17 mouse cellular contexts compared by ENCODE assay signal in the genomic region with DNA sequence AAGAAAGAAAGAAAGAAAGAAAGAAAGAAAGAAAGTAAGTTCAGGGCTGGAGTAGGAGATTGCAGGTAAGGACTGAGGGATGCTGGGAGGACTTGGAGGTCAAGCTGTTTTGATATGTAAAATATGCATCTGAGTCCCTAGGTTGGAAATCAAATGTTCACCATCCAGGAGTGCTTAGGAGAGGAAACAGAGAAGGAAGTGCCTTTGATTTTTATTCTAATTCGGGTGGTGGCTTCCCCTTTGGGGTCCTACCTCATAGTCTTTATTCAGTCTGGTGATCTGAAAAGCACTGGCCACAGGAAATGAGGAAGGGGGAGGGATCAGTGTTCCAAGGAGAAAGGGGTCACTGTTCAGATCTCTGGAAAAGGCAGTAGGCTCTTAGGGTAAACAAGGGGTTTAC.
"Had no signal": no experiment of that assay in that cellular context is flagged by ENCODE, and none has a peak within 500 bp of the region (broad histone marks: within the 10 kb centered on the region; RNA-seq: fewer than 3 reads in every experiment).

No protein-coding gene starts in this region.

- H3K4me2 ChIP-seq: lung, embryonic 15.5 days; midbrain, embryonic 11.5 days; midbrain, embryonic 13.5 days; midbrain, embryonic 15.5 days; neural tube, embryonic 12.5 days; stomach, embryonic 15.5 days had no signal

- H3K4me1 ChIP-seq: lung, embryonic 15.5 days; megakaryocyte, embryonic 14.5 days; midbrain, embryonic 13.5 days; midbrain, embryonic 15.5 days; neural tube, embryonic 12.5 days; stomach, embryonic 15.5 days had no signal

- H3K9me3 ChIP-seq: lung, embryonic 15.5 days; midbrain, embryonic 15.5 days; neural tube, embryonic 12.5 days; stomach, embryonic 15.5 days had no signal

- H3K4me3 ChIP-seq: lung, embryonic 15.5 days; megakaryocyte, embryonic 14.5 days; midbrain, embryonic 13.5 days; midbrain, embryonic 15.5 days; neural tube, embryonic 12.5 days; stomach, embryonic 15.5 days had no signal

- H3K36me3 ChIP-seq: lung, embryonic 15.5 days; midbrain, embryonic 13.5 days; midbrain, embryonic 15.5 days; neural tube, embryonic 12.5 days; stomach, embryonic 15.5 days had no signal

- H3K9ac ChIP-seq: lung, embryonic 15.5 days; midbrain, embryonic 13.5 days; midbrain, embryonic 15.5 days; neural tube, embryonic 12.5 days; stomach, embryonic 15.5 days had no signal

- ATAC-seq: lung, postnatal 0 days; midbrain, embryonic 13.5 days; midbrain, embryonic 15.5 days had no signal

- H3K27ac ChIP-seq: lung, embryonic 15.5 days; macrophage; midbrain, embryonic 13.5 days; midbrain, embryonic 15.5 days; neural tube, embryonic 12.5 days; stomach, embryonic 15.5 days; stomach, postnatal 0 days had no signal

- H3K27me3 ChIP-seq: lung, embryonic 15.5 days; megakaryocyte, embryonic 14.5 days; midbrain, embryonic 13.5 days; midbrain, embryonic 15.5 days; neural tube, embryonic 12.5 days; stomach, embryonic 15.5 days had no signal

- DNase-seq: lung, adult 2 months; lung, postnatal 14 days; lung, postnatal 36 days; right cerebral cortex, postnatal 14 days; thymus, adult 2 months; thymus, postnatal 25 days; thymus, postnatal 4 days had no signal
